Mouse (Mus musculus): Measurements from ENCODE around the gene Itih4. TPM values are rescaled to one million over a fixed set of nuclear protein-coding genes. Genes with fewer than 3 reads are reported as not detected.

The Itih4 gene
- total RNA-seq (2021) = under 1 TPM in 1 of 2 experiments, not detected in 1; 0.15 TPM
- long read RNA-seq = 0 reads

DNA sequence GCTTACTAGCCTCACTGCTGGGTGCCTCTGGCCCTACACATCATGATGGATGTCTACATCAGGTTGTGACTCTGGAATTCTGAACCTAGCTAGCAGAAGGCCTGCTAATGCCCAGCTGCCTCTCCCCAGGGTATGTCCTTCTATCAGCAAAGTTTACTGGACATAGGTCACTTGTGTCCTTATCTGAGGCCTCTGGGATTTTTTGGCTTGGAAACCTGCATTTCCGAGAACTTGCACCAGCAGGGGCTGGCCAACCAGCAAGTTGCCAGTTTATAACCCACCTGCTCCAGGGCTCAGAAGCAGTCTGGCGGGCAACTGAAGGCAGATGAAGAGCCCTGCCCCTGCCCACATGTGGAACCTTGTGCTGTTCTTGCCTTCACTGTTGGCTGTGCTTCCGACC, at the start of gene Itih4:
TSS of gene Itih4 (plus strand) at position 273 of the 400 bp plus-strand sequence.
- DNase-seq (ENCODE audit: low spot score in 2 of 2) = no peak

DNA sequence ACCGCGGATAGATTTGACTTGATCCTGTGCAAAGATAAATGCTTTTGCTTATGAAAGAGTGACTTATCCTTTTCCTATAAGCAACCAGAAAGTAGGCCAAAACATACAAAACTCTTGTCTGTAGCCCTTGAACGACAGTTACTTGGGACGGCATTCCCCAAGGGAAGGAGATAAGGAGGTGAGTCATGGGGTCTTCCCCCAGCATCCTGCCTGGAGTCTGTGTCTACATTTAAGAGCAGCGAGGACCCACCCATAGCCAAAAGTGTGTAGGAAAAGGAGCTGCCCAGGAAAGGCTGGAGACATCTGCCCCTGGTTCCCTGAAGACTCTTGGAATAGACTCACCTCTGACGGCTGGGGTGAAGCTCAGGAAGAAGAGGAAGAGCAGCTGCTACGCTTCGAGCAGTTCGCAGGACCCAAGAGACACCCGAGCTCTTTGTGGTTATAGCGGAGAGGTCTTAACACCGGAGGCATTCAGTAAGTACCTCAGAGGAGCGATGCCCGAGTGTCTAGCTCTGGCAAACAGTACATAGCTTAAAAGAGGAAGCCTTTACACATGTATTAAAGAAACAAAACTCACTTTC, 48.8 kb upstream of the Itih4 start:
- no peak for DNase-seq (ENCODE audit: low spot score in 2 of 2)

DNA sequence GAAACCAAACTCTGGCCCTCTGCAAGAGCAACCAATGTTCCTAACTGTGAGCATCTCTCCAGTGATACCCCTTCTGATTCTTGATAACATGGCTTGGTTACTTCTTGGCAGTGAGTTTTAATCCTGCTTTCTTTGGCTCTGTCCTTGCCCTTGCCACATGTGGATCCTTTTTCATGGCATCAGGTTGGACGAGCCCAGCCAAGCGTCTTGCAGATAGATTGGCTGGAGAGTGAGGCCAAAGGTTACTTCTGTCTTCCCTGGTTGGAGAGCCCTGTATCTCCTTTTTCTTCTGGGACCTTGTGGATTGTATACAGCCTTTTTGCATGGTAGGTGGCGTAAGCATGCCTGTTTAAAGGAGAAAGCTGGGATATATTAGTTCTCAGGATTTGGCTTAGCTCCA, 42.6 kb upstream of the Itih4 start:
- DNase-seq (ENCODE audit: low spot score in 2 of 2) = no peak

DNA sequence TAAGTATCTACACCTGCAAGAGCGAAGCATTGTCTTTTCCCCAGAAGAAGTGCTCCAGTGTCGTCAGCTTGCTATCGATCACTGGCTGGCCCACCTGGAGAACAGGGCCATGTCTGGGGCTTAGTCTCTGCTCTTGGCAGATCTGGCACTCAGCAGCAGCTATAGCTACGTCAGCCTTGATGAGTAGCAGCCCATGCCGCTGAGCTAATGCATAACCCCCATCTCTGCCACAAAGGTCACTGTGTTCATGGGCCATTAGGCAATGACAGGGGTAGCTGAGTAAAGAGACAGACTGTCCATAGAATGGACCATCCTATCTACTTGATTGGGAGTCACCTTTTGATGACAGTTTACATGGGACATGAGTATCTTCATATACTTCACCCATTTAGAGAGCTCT, 35.8 kb upstream of the Itih4 start:
- no peak for DNase-seq (ENCODE audit: low spot score in 2 of 2)

DNA sequence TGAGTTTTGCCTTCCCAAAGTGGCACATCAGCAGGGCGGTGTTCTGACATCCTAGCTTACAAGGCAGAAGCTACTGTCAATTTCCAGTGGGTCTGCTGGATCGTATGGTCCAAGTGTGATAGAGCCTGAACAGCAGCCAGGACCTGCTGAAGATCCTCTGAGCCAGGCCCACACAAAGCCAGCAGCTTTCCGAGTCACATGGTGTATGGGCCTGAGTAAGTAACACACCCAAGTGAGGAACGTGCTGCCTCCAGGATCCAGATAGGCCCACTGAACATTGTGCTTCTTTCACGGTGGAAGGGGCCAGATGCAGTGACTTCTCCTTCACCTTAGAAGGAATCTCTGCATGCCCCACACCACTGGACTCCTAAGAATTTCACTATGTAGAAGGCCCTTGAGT, 34.0 kb upstream of the Itih4 start:
- no peak for DNase-seq (ENCODE audit: low spot score in 2 of 2)

DNA sequence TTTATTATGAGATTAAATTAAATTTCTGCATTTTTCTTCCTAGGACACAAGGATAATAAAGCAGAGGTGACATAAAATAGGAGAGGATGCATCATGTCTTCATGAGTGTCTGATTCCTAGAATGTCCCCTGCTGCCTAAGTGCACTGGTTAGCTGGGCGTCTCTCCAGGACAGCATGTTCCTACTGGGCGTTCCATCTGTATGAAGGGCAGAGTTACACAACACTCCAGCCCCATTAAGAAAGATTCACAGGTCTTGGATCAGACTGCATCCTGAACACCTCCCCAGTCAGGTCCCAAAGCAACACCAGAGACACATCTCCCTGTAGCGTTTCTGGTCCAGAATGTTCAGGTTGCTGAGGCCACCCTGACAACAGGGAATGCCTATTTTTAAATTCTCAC, 31.0 kb upstream of the Itih4 start:
- DNase-seq (ENCODE audit: low spot score in 2 of 2) = no peak

DNA sequence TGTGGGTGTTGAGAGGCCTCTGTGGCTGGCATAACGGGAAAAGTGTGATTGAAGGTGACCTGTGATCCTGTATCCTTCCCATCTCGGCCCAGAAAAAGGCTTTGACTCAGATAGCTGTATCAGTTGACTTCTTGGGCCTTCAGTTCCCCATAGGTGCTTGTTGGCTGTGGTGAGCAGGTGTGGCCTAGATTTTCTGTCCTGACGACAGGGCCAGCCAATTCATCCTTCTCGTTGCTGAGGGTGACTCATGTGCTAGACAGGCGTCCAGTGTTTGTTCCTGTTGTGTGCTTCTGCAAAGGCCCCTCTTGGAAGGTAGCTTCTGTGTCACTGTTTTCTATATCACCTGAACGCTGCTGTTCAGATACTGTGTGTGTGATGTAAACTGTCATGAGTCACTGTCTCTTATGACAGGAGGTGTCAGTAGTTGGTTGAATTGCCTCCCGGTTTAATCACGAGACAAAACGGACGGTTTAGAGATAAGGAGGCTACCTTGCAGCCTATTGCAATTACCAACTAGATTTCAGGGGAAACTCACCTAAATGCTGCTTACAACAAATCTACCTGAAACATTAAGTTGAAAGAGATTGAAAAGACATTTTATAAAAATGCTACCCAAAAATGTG, 29.3 kb upstream of the Itih4 start:
- no peak for DNase-seq (ENCODE audit: low spot score in 2 of 2)

DNA sequence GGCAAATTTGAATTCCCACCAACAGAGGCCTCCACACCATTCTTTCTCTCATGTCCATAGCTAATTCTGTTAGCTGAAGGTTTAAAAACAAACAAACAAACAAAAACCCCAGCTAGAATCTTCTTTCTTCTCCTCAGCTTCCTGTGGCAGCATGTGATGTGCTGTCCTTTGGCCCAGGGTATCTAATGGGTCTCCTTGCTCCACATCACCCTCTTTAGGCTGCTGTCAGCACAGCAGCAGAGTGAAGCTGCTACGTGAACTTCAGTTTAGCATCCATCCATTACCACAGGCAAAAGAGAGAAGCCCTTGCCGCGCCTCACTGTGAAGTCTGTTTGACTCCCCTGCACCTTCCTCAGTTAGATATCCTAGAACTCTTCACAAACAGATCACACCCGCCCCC, 28.3 kb upstream of the Itih4 start:
- DNase-seq (ENCODE audit: low spot score in 2 of 2) = no peak

DNA sequence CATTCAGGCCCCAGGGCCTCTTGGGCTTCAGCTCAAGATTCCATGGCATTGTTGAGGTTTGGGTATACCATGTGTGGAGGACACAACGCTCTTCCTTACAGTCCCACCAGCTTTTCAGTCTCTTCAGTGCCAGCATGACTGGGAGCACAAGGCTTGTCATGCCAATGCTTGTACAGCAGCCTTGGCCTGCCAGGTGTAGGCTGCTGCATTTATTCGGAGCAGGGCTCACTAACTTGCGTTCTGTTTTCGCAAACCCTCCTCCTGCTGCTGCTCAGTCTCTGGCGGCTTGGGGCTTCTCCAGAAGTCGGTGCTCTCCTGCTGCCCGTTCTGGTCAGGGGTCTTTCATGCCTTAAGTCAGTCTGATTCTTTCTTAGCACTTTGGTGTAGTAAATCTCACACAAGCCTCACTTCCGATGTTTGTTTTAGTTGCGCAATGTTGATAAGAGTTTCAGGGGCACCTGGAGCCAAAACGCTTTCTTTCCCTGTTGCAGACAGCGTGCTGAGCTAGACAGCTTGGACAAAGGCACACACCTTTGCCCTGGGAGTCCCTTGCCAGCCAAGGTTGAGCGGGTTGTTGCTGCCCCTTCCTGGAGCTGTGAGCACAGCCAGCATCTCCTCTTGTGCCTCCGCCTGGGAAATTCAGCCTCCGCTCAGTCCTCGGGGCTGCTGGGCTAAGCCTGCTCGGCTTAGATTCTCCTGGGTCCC, 24.7 kb upstream of the Itih4 start:
- DNase-seq (ENCODE audit: low spot score in 2 of 2) = no peak

DNA sequence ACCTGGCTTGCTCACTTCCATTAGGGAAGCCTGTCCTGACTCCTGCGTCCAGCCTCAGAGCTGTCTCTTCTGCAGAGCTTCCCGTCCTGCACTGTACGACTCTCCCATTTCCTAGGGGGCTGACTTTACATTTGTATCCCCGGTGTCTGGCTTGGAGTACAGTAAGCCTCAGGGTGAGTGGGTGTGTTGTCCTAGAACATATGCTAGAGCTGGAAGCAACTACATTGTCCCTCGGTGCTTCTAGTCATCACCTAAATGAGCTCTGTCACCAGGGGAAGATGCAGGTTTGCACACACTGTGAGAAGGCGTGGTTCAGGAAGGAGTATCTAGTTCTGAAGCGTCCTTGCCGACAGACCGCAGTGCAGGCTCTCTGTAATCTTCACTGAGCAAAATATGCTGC, 23.9 kb upstream of the Itih4 start:
- no peak for DNase-seq (ENCODE audit: low spot score in 2 of 2)

DNA sequence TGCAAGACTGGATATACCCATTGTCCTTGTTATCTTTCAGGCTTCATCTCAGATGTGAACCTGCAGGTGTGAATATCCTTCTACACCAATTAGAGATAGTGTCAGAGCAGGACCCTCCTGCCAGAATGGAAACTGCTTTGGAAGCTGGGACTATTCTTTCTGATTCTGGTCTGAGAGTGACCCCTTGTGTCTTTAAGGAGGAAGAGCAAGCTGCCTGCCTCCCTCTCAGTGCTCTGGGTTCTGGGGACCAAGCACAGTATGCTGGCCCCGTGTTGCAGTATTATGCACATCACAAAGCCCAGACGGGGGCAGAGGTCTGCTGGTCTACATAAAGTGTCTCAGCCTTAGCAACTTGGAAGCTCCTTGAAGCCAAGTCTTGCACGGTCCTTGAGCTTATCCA, 21.0 kb upstream of the Itih4 start:
- DNase-seq (ENCODE audit: low spot score in 2 of 2) = no peak

DNA sequence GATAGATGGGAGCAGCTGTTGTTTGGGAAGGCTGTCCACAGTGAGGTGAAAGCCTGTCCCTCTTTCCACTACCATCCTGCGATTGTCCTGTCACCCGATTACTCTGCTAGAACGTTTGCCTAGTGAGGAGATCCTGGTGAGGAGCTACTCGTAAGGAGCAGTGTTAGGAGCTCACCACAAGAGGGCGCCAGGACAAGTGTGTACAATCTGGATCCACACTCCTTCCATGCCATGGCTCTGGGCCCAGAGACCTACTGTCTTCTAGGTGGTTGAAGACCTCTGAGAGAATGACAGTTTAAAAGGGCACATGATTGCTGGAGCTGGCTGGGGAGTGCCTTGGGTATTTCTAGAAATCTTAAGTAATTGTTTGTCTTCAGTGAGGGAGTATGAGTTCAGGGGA, 19.2 kb upstream of the Itih4 start:
- peak; percentile 42 to 79 for DNase-seq (ENCODE audit: low spot score in 2 of 2)

DNA sequence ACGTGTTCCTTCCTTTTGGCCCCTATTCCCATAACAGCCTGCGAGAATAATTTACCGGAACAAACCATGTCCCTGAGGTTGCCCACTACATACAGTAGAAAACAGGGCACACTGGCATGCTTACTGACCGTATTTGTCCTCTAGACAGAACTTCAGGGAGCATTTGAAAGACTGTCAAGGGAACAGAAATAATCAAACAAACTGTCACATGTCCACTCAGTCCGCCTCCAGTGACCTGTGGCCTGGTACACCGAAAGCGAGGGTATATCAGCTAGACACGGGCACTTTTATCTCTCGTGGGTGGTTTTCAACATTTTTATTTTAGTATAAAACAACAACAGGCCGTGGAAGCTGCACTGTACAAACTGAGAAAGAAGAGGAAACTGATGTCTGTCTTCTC, 17.4 kb upstream of the Itih4 start:
- no peak for DNase-seq (ENCODE audit: low spot score in 2 of 2)

DNA sequence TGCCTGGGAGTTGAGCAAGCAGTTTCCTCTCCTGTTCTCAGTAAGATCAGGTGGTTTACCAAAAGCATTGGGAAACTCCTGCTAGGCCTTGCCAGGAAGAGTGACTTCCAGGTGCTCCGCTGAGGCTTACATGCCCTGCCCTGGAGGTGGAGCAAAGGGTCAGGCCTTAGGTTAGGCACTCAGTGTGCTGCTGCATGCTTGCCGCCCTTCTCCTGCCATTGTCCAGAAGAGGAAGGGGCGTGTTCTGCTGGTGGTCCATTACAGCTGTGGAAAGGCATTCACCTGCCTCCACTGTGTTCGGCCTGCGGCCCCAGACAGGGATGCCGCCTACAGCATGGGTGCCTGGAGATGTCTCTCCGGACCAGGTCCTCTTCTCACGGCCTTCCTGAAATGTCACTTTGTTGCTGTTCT, 16.9 kb upstream of the Itih4 start:
- DNase-seq (ENCODE audit: low spot score in 2 of 2) = no peak

DNA sequence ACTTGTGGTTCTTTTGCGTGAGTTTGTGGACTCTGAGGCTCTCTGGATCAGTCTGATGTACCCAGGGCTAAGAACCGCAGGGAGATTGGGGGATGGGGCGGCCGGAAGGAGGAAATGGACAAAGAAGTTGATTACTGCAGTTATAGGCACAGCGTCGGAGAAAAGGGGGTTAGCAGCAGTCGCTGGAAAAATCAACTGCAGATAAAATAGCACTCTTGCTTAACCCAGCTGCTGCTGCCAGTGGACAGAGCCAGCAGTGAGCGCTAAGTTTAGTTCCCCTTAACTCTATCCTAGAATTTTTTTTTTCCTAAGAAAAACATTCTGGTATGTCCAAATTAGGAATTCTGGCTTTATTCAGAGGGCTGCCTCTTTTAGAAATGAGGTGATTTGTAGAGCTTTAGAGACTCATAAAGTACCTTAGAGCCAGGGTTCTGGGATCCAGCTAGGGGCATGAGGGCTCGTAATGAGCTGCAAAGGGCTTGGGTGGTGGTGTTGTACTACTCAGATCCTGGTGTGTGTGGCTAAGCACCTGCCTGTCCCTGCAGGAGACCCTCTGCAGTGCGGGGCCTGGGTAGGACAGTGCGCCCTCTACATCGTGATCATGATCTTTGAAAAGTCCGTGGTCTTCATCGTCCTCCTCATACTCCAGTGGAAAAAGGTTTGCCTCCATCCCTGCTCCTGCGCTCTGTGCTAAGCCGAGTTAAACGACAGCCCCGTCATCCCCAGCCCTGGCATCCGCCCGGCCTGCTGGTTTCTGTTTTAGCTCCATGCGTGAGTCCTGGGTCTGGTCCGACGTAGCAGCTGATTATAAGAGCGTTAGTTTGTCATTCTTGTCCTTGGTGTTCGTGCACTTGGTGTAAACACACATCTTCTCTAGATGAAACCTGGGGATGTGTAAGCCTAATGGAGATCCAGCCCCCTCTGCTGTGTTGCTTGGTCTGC, 15.8 kb upstream of the Itih4 start:
- no peak for DNase-seq (ENCODE audit: low spot score in 2 of 2)

DNA sequence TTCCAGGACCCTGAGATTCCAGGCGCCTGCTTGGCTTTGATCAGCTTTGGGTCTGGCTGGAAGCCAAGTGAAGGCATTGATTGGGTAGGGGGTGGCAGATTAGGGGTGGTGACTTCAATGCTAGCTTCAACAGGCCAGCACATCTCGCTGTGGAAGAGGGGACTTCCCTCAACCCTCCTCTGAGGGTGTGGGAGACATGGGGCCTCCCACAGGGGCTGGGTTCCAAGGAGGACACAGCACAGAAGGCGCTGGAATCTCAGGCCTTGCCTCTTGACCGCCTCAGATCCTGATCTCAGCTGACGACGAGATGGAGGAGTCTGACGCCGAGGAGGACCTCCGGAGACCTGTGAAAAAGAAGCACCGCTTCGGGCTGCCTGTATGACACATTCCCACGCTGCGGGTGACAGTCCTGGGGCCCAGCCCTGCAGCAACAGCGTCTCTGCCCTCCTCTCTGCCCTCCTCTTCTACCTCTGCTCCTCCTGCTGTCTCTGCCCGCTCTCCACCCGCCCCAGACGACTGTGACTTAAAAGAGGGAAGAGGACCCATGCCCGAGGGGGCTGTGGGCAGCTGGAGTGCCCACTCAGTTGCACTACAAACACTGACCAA, 12.1 kb upstream of the Itih4 start:
- no peak for DNase-seq (ENCODE audit: low spot score in 2 of 2)

DNA sequence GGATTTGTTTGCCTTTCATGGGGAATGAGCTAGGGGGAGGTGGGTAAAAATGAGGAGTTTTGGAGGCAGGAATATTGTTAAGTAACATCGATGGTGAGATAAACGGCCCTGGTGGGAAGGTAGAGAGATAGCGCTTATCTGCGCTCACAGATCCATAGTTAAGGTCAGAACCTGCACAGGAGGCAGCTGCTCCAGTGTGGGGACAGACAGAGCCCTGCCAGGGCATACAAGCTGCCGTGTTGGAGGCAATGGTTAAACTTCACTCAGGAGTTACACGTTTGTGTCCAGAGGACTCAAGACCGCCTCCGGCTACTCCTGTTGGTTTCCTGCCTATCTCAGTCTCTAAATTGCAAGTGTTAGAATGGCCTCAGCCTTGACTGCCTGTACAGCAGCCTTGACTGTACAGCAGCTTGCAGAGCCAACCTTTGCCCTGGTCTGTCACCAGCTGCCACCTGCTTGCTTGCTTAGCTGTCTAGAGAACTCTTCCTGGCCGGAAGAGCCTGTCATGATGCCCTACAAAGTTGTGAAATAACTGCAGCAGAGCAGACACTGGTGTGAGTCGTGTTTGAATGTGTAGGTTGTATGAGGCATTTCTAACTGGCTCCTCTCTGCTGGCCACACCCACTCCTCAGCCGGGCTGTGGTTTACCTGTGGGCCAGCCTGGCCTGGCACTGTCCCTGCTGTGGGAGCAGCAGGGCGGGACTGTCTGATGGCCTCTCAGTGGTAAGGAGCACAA, 11.0 kb upstream of the Itih4 start:
- DNase-seq (ENCODE audit: low spot score in 2 of 2) = no peak

DNA sequence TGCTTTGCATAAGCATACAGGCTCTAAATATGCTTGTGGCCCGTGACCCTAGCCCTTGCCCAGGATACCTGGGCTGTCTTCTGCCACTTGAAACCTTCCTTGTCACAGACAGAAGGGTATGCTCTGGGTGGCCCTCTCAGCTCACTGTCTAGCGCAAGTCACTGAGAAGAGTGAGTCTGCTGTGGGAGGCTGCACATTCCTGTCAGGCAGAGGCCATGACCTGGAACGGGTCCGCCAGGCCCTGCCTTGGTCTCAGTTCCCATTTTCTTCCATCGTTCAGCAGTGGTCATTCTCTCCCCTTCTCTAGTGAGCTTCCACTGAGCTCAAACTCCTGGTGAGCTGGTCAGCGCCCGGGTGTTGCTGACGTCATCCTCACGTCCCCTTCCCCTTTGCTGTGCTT, 10.3 kb upstream of the Itih4 start:
- no peak for DNase-seq (ENCODE audit: low spot score in 2 of 2)

DNA sequence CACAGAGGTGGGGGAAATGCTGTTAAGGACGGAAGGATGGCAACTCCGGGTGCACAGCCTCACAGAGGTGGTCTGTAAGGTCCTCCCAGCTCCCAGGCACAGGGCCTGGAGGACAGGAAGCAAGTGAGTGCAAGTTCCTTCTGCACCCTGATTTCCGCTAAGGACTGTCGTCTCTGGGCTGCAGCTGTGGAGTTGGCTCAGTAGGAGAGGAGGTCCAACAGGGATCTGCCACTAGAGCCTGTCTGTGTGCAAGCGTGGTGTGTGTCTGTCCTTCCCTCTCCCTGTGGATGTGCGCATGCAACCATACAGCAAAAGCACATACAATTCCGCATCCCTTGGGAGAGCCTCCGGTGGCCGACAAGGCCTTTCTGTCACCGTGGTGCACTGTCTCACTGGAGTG, 9.8 kb upstream of the Itih4 start:
- DNase-seq (ENCODE audit: low spot score in 2 of 2) = no peak

DNA sequence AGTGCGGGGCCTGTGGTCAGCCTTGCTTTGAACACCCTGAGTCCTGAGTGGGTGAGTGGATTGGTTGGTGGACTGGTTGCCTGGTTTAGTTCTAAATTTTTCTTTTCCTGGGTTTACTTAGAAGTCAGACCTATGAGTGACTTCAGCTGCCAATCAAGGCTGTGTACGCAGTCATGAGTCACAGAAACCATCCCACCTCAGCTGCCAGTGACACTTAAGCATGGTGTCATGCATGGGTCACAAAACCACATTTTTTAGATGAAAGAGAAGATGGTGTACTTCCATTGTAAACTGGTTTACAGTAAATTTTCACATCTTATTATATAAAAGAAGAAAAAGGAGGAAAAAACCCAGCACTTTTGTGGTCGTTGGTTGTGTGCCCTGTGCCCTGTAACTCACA, 8.4 kb upstream of the Itih4 start:
- DNase-seq (ENCODE audit: low spot score in 2 of 2) = no peak
